Mouse (Mus musculus): ENCODE data around the gene Polr3h.

Polr3h gene

DNA sequence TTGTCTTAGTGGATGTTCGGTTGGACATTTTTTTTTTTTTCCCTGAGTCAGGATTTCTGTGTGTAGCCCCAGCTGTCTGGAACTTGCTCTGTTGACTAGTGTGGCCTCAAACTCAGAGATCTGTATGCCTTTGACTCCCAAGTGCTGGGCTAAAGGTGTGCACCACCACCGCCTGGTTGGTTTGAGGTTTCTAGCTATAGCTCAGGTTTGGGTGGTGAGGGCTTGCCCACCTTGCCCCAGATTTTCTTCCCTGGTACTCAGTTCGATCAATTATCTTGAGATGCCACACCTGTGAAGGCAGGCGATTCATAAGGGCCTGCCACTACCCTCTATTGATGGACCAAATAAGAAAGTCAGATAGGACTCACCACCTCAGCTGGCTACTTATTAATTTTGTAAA is 78.9 kb downstream of the Polr3h start:
- DNase-seq (ENCODE audit: low read depth, low spot score), result no peak

DNA sequence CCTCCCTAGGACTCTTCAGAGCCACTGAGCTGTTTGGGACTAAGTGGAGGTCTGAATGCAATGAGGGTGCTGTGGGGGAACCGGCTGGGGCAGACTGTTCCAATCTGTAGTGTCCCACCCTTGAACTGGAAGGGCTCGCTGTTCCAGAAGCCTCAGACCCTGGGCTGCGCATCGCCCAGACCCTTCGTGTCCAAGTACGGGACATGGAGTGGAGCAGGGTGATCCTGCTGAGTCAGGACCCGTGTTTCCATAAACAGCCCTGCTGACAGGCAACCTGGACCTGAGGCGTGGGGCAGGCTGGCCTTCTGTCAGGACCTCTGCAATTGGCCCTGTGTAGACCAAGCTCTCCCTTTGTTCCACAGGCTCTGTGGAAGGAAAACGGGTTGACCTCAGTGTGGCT is 79.3 kb downstream of the Polr3h start:
- no peak for DNase-seq (ENCODE audit: low read depth, low spot score)

DNA sequence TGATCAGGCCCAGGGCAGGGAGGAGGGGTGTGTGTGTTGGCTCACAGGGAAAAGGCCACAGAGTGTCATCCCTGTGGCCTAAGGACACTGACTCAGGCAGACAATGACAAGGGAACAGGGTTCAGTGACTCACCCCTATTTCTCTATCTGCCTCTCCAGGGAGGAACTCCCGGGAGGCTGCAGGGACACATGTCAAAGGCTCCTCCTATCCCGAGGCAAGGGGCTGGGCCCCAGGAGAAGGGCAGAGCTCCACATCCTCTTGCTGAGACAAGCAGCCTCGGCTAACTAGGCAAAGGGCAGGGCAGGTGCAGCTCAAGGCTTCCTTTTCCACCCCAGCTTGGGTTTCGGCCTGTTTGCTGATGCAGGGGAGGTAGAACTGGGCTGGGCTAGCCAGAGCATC is 80.3 kb downstream of the Polr3h start:
- no peak for DNase-seq (ENCODE audit: low read depth, low spot score)

- no peak for DNase-seq (ENCODE audit: low read depth, low spot score)
Observed at GRCm38 (mm10) chr15:81845033-81845625, 80.9 kb downstream of the Polr3h start.

DNA sequence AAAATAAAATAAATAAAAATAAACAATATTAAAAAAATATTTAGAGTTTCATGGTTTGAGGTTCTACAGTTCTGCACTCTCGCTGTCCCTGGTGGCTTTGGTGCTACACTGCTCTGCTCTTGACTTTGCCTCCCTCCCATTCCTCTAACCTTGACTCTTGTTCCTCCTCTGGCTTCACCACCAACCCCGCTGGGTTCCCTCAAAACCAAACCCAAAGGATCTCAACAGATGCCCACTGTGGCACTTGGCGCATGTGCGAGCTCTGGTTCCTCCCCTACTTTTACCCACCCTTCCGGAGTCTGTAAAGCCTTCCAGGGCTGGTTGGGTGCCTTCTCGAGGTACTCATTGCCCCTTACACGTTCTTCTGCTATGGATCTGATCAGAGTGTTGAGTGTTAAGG is 83.8 kb downstream of the Polr3h start:
- no peak for DNase-seq (ENCODE audit: low read depth, low spot score)

DNA sequence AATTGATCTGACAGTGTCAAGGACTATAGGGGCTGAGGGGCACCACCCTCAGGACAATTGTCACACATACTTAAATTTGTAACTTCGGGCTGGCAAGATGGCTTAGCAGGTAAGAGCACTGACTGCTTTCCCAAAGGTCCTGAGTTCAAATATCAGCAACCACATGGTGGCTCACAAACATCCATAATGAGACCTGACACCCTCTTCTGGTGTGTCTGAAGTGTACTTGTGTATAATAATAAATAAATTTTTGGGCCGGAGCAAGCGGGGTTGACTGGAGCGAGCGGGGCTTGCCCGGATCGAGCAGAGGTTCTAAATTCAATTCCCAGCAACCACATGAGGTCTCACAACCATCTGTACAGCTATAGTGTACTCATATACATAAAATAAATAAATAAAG is 85.7 kb downstream of the Polr3h start:
- DNase-seq (ENCODE audit: low read depth, low spot score), result no peak

- no peak for DNase-seq (ENCODE audit: low read depth, low spot score)
Observed at GRCm38 (mm10) chr15:81839634-81840033, 86.4 kb downstream of the Polr3h start.

DNA sequence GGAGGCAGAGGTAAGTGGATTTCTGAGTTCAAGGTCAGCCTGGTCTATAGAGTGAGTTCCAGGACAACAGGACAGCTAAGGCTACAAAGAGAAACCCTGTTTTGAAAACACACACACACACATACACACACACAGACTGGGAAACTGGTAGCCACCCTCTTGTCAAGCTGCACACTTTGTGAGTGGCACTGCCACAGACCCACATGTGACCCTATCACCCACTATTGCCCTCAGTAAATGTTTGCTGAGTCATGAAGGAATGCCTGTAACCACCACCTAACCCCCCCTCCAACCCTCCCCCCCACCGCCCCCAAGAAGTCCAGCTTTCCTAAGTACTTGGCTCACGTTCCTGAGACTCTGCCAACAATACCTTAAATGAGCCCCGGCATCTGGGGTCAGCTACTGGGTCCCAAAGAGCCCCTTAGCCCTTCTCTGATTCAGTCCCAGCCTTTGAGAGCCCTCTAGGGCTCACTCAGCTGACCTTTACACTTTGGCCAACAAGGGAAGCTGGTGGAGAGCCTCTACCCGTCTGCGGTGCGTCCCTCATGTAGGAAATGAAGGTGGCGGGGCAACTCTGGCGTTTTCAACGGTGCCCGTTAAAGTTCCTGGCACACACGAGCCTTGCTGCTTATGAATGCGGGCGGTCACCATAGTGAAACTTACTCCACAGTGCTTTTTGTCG is 87.3 kb downstream of the Polr3h start:
- DNase-seq (ENCODE audit: low read depth, low spot score), result no peak

All from c-Kit-negative CD71-positive TER-119-positive erythroid progenitor cells, embryonic 14.5 days (primary cell).